Mouse (Mus musculus) thymus, postnatal 4 days (tissue): ENCODE measurements around the gene Fetub.

Source experiments
- DNase-seq: peaks from one replicate; pipeline ENCODE4 v3.0.0; 2021

Gene Fetub

DNA sequence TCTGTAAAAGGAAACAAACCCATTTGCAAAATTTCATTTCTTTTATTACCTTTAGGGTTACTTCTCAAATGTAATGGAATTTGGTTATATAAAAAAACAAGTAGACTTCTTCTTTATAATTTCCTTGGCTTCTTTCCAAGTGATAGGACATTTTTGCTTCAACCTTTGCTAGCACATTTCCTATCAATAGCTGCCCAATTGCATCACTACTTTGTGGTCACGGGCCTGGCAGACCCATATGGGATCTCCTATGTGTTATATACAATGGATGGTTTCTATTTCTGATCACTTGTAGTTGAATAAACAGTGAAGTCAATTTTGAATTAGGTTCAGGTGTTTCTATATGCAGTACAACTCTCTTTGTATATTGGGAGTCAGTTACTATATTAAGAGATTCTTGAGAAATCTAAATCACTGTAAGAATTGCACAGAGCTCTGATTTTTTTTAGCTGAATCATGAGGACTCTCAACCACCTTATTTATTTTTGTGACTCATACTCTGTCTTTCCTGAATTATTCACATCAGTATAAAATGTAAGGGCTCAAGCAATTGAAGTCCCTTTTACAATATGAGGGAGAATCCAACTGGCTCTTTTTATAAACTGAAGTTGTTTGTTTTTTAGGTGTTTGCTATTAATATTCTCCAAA is 49.4 kb downstream of the Fetub start:
- DNase-seq = no peak
